Mouse (Mus musculus) telencephalon, adult 2 months (tissue): ENCODE measurements around the gene Pdpr.
A peak's percentile ranks its signal among the peaks of the same experiment; 100 is the strongest.
"Not testable (repeated sequence)": the region's sequence is repeated elsewhere in the genome, so short reads cannot be mapped to it uniquely, and the experiment has no call there.

Experiments used
- DNase-seq: peaks from one replicate; pipeline ENCODE4 v3.0.0-alpha.2; 2011; ENCODE audit warnings: low read depth, low spot score

Gene Pdpr

GRCm38 (mm10) chr8:111093865-111094718 lies at the start of gene Pdpr:
Gene Pdpr, plus strand, starts transcription at chr8:111094630.
- DNase-seq, result peak; percentile 48

GRCm38 (mm10) chr8:111048694-111049093 lies 45.7 kb upstream of the Pdpr start:
- no peak for DNase-seq

- no peak for DNase-seq
These were observed 45.3 kb upstream of the Pdpr start for GRCm38 (mm10) chr8:111049106-111049505.

GRCm38 (mm10) chr8:111053827-111054518 lies 40.5 kb upstream of the Pdpr start:
- DNase-seq, result no peak

GRCm38 (mm10) chr8:111055031-111055634 lies 39.3 kb upstream of the Pdpr start:
- DNase-seq, result no peak

- DNase-seq, result no peak
These were observed 38.8 kb upstream of the Pdpr start for GRCm38 (mm10) chr8:111055661-111056060.

GRCm38 (mm10) chr8:111056158-111056663 lies 38.2 kb upstream of the Pdpr start, which contains the start of gene Exosc6:
Gene Exosc6, plus strand, starts transcription at chr8:111056339.
- peak; percentile 91 for DNase-seq

GRCm38 (mm10) chr8:111056691-111057293 lies 37.6 kb upstream of the Pdpr start:
- no peak for DNase-seq

- no peak for DNase-seq
These were observed 35.4 kb upstream of the Pdpr start for GRCm38 (mm10) chr8:111058946-111059572.

GRCm38 (mm10) chr8:111061688-111062071 lies 32.8 kb upstream of the Pdpr start:
- DNase-seq, result no peak

GRCm38 (mm10) chr8:111062072-111062757 lies 32.2 kb upstream of the Pdpr start:
- DNase-seq, result peak; percentile 78

GRCm38 (mm10) chr8:111062893-111063292 lies 31.5 kb upstream of the Pdpr start:
- no peak for DNase-seq

GRCm38 (mm10) chr8:111066308-111066707 lies 28.1 kb upstream of the Pdpr start:
- DNase-seq, result no peak

- DNase-seq, result no peak
These were observed 27.0 kb upstream of the Pdpr start for GRCm38 (mm10) chr8:111067439-111067838.

- DNase-seq, result not testable (repeated sequence)
These were observed 25.8 kb upstream of the Pdpr start for GRCm38 (mm10) chr8:111068660-111069059.

- DNase-seq, result no peak
These were observed 18.5 kb upstream of the Pdpr start for GRCm38 (mm10) chr8:111075926-111076325.

GRCm38 (mm10) chr8:111079461-111079860 lies 15.0 kb upstream of the Pdpr start:
- no peak for DNase-seq

GRCm38 (mm10) chr8:111079861-111080271 lies 14.6 kb upstream of the Pdpr start:
- DNase-seq, result no peak

GRCm38 (mm10) chr8:111081580-111082258 lies 12.7 kb upstream of the Pdpr start:
- no peak for DNase-seq

- DNase-seq, result not testable (repeated sequence)
These were observed 10.5 kb upstream of the Pdpr start for GRCm38 (mm10) chr8:111083936-111084335.
